Mouse (Mus musculus) B cell, adult 2 months (primary cell): ENCODE results near the gene Sash3.

Experiments
- DNase-seq, 2 experiments: peaks; one replicate each; pipeline ENCODE4 v3.0.0; 2022

Sash3 gene

GRCm38 (mm10) chrX:48141481-48141880 is 4.8 kb upstream of the Sash3 start:
- peak; percentile 67 to 73 for DNase-seq

GRCm38 (mm10) chrX:48143415-48144335 is 2.6 kb upstream of the Sash3 start:
- DNase-seq: peak; percentile 61 to 69

- DNase-seq: peak in 1 of 2 experiments; percentile 15
Observed at GRCm38 (mm10) chrX:48147226-48147625, 990 bp downstream of the Sash3 start.

- DNase-seq: peak; percentile 59
Observed at GRCm38 (mm10) chrX:48147741-48148186, 1.5 kb downstream of the Sash3 start.

- DNase-seq: no peak
Observed at GRCm38 (mm10) chrX:48152106-48152505, 5.9 kb downstream of the Sash3 start.

- peak; percentile 22 to 27 for DNase-seq
Observed at GRCm38 (mm10) chrX:48153414-48153813, 7.2 kb downstream of the Sash3 start.

- no peak for DNase-seq
Observed at GRCm38 (mm10) chrX:48153949-48154348, 7.7 kb downstream of the Sash3 start.

- DNase-seq: no peak
Observed at GRCm38 (mm10) chrX:48155489-48155888, 9.3 kb downstream of the Sash3 start.

- no peak for DNase-seq
Observed at GRCm38 (mm10) chrX:48157396-48157795, 11.2 kb downstream of the Sash3 start.

GRCm38 (mm10) chrX:48158229-48158919 is 12.1 kb downstream of the Sash3 start:
- no peak for DNase-seq

- DNase-seq: no peak
Observed at GRCm38 (mm10) chrX:48169892-48170291, 23.7 kb downstream of the Sash3 start.

- no peak for DNase-seq
Observed at GRCm38 (mm10) chrX:48170368-48170767, 24.1 kb downstream of the Sash3 start.

- DNase-seq: no peak
Observed at GRCm38 (mm10) chrX:48181844-48182243, 35.6 kb downstream of the Sash3 start.

GRCm38 (mm10) chrX:48184703-48185102 is 38.5 kb downstream of the Sash3 start:
- DNase-seq: no peak

- DNase-seq: no peak
Observed at GRCm38 (mm10) chrX:48191261-48191660, 45.0 kb downstream of the Sash3 start.

GRCm38 (mm10) chrX:48193235-48194152 is 47.3 kb downstream of the Sash3 start:
- no peak for DNase-seq

GRCm38 (mm10) chrX:48197856-48198255 is 51.6 kb downstream of the Sash3 start:
- DNase-seq: no peak

GRCm38 (mm10) chrX:48199026-48199425 is 52.8 kb downstream of the Sash3 start:
- DNase-seq: no peak

- no peak for DNase-seq
Observed at GRCm38 (mm10) chrX:48200699-48201098, 54.5 kb downstream of the Sash3 start.

GRCm38 (mm10) chrX:48201973-48202372 is 55.7 kb downstream of the Sash3 start:
- DNase-seq: no peak

GRCm38 (mm10) chrX:48202436-48202835 is 56.2 kb downstream of the Sash3 start:
- no peak for DNase-seq

GRCm38 (mm10) chrX:48202995-48203394 is 56.8 kb downstream of the Sash3 start:
- DNase-seq: no peak

- no peak for DNase-seq
Observed at GRCm38 (mm10) chrX:48203763-48204162, 57.5 kb downstream of the Sash3 start.
